Mouse (Mus musculus) embryonic facial prominence, embryonic 11.5 days (tissue): ENCODE measurements around the gene Retreg1. TPM values are rescaled to one million over a fixed set of nuclear protein-coding genes. Genes with fewer than 3 reads are reported as not detected.

ENCODE experiments used
- ATAC-seq: fragments of 200-750 bp; cut with Nextera tagmentation; replicated peaks from 2 replicates; pipeline ENCODE4 v1.8.0; 2017; ENCODE audit warnings: low read depth; ENCODE audit not compliant: insufficient number of reproducible peaks, low FRiP score, low TSS enrichment
- DNase-seq: peaks from one replicate; pipeline ENCODE4 v3.0.0-alpha.2; 2015; ENCODE audit warnings: low spot score
- H3K27ac ChIP-seq: fragments of 300-500 bp; sonication (generic); replicated peaks from 2 replicates; pipeline ENCODE4 v1.5.1; 2014; ENCODE audit warnings: mild to moderate bottlenecking, low read depth, low read length, control low read depth
- H3K27me3 ChIP-seq: fragments of 300-500 bp; sonication (generic); 2 replicates; pipeline ENCODE4 v1.6.1; 2014; ENCODE audit warnings: mild to moderate bottlenecking, low read length, moderate library complexity, mixed read lengths; ENCODE audit not compliant: control insufficient read depth, insufficient read depth
- H3K36me3 ChIP-seq: fragments of 300-500 bp; sonication (generic); replicated peaks from 2 replicates; pipeline ENCODE4 v1.6.1; 2014; ENCODE audit warnings: low read depth, mild to moderate bottlenecking, low read length, moderate library complexity, mixed read lengths; ENCODE audit not compliant: control insufficient read depth, insufficient read depth
- H3K4me1 ChIP-seq: fragments of 300-500 bp; sonication (generic); 2 replicates; pipeline ENCODE4 v1.6.1; 2014; ENCODE audit warnings: low read length, mixed read lengths; ENCODE audit not compliant: control insufficient read depth, insufficient read depth
- H3K4me2 ChIP-seq: fragments of 300-500 bp; sonication (generic); 2 replicates; pipeline ENCODE4 v1.6.1; 2014; ENCODE audit warnings: low read depth, mild to moderate bottlenecking, control low read depth, low read length, moderate library complexity
- H3K4me3 ChIP-seq: fragments of 300-500 bp; sonication (generic); 2 replicates; pipeline ENCODE4 v1.5.1; 2014; ENCODE audit warnings: low read depth, low read length, control low read depth
- H3K9ac ChIP-seq: fragments of 300-500 bp; sonication (generic); replicated peaks from 2 replicates; pipeline ENCODE4 v1.6.1; 2014; ENCODE audit warnings: mild to moderate bottlenecking, control low read depth, low read length
- H3K9me3 ChIP-seq: fragments of 300-500 bp; sonication (generic); replicated peaks from 2 replicates; pipeline ENCODE4 v1.6.1; 2016; ENCODE audit warnings: mild to moderate bottlenecking, low read length, inconsistent platforms, mixed read lengths; ENCODE audit not compliant: control insufficient read depth
- WGBS: fragments of 180-500 bp; shearing (Covaris S2); extraction: QIAGEN DNeasy Blood & Tissue Kit; methylation state at CpG from one replicate; pipeline ENCODE4 v1.1.7; 2014; 5-methylcytosine and 5-hydroxymethylcytosine counted together
- polyA plus RNA-seq: library from polyadenylated mRNA; unstranded; fragments of >200 nt; fragmentation: Nextera tagmentation; extraction: Ambion mirVana; gene quantifications from 2 replicates; pipeline ENCODE4 v1.2.1, GENCODE M21; 2014

The Retreg1 gene
- polyA plus RNA-seq, 1 experiment from 2014 or later: 5.1 TPM

GRCm38 (mm10) chr15:25872657-25873056, 29.7 kb downstream of the Retreg1 start:
- Histone ChIP-seq H3K4me1 (no peaks in the 10 kb centered on the region), H3K9me3 (no peaks in the 10 kb centered on the region), H3K36me3 (no peaks in the 10 kb centered on the region), H3K4me2 (no peak overlapping the region), H3K27me3 (no peaks in the 10 kb centered on the region), H3K9ac (no peak overlapping the region), H3K27ac (no peak overlapping the region), H3K4me3 (no peak overlapping the region)
- ATAC-seq (no peak), DNase-seq (no peak)
- WGBS: 80% methylated on average over 9 of the region's 9 CpGs

GRCm38 (mm10) chr15:25873536-25873935, 30.6 kb downstream of the Retreg1 start:
- DNase-seq (no peak), ATAC-seq (no peak)
- H3K4me2 ChIP-seq: no peak overlapping the region
- H3K4me1 ChIP-seq: no peaks in the 10 kb centered on the region
- H3K9me3 ChIP-seq: no peaks in the 10 kb centered on the region
- no peak overlapping the region for H3K9ac ChIP-seq
- H3K36me3 ChIP-seq: no peaks in the 10 kb centered on the region
- no peak overlapping the region for H3K4me3 ChIP-seq
- H3K27me3 ChIP-seq: no peaks in the 10 kb centered on the region
- WGBS: 76% methylated on average over 1 of the region's 1 CpGs
- H3K27ac ChIP-seq: no peak overlapping the region

- Histone ChIP-seq H3K36me3 (no peaks in the 10 kb centered on the region), H3K27me3 (no peaks in the 10 kb centered on the region), H3K27ac (no peak overlapping the region), H3K4me2 (no peak overlapping the region), H3K9me3 (no peaks in the 10 kb centered on the region), H3K4me3 (no peak overlapping the region), H3K9ac (no peak overlapping the region), H3K4me1 (no peaks in the 10 kb centered on the region)
- ATAC-seq (no peak), DNase-seq (no peak)
- 46% methylated on average over 15 of the region's 15 CpGs for WGBS
These were observed 33.7 kb downstream of the Retreg1 start for GRCm38 (mm10) chr15:25876601-25877161.

GRCm38 (mm10) chr15:25877798-25878197, 34.8 kb downstream of the Retreg1 start:
- no peaks in the 10 kb centered on the region for H3K27me3 ChIP-seq
- peak; percentile 20 for DNase-seq
- 40% methylated on average over 7 of the region's 7 CpGs for WGBS
- H3K4me2 ChIP-seq: no peak overlapping the region
- H3K4me3 ChIP-seq: no peak overlapping the region
- H3K9ac ChIP-seq: no peak overlapping the region
- H3K36me3 ChIP-seq: no peaks in the 10 kb centered on the region
- no peaks in the 10 kb centered on the region for H3K9me3 ChIP-seq
- H3K27ac ChIP-seq: no peak overlapping the region
- peak; percentile 44; the same call in 1 of the 2 replicates for ATAC-seq
- H3K4me1 ChIP-seq: no peaks in the 10 kb centered on the region

GRCm38 (mm10) chr15:25879229-25879628, 36.2 kb downstream of the Retreg1 start:
- Histone ChIP-seq H3K4me3 (no peak overlapping the region), H3K4me1 (no peaks in the 10 kb centered on the region), H3K9ac (no peak overlapping the region), H3K27me3 (no peaks in the 10 kb centered on the region), H3K4me2 (no peak overlapping the region), H3K9me3 (no peaks in the 10 kb centered on the region), H3K36me3 (no peaks in the 10 kb centered on the region), H3K27ac (no peak overlapping the region)
- no peak for ATAC-seq
- 78% methylated on average over 6 of the region's 6 CpGs for WGBS
- no peak for DNase-seq

GRCm38 (mm10) chr15:25880192-25880591, 37.2 kb downstream of the Retreg1 start:
- H3K9me3 ChIP-seq: no peaks in the 10 kb centered on the region
- no peaks in the 10 kb centered on the region for H3K36me3 ChIP-seq
- no peak for DNase-seq
- no peak overlapping the region for H3K4me2 ChIP-seq
- H3K27me3 ChIP-seq: no peaks in the 10 kb centered on the region
- no peak overlapping the region for H3K27ac ChIP-seq
- H3K4me1 ChIP-seq: no peaks in the 10 kb centered on the region
- WGBS: 85% methylated on average over 5 of the region's 5 CpGs
- H3K9ac ChIP-seq: no peak overlapping the region
- no peak for ATAC-seq
- no peak overlapping the region for H3K4me3 ChIP-seq

GRCm38 (mm10) chr15:25882002-25882401, 39.0 kb downstream of the Retreg1 start:
- no peaks in the 10 kb centered on the region for H3K4me1 ChIP-seq
- no peak overlapping the region for H3K4me3 ChIP-seq

GRCm38 (mm10) chr15:25884416-25884958, 41.5 kb downstream of the Retreg1 start:
- no peak overlapping the region for H3K9ac ChIP-seq
- H3K27ac ChIP-seq: no peak overlapping the region
- H3K4me1 ChIP-seq: no peaks in the 10 kb centered on the region
- WGBS: 83% methylated on average over 14 of the region's 14 CpGs
- H3K36me3 ChIP-seq: no peaks in the 10 kb centered on the region
- no peak for ATAC-seq
- no peaks in the 10 kb centered on the region for H3K27me3 ChIP-seq
- no peak overlapping the region for H3K4me3 ChIP-seq
- DNase-seq: no peak
- no peak overlapping the region for H3K4me2 ChIP-seq
- H3K9me3 ChIP-seq: no peaks in the 10 kb centered on the region

More at GRCm38 (mm10) chr15:25882002-25882401, 39.0 kb downstream of the Retreg1 start:
- no peaks in the 10 kb centered on the region for H3K27me3 ChIP-seq
- no peak for ATAC-seq
- H3K27ac ChIP-seq: no peak overlapping the region
- DNase-seq: no peak
- WGBS: 67% methylated on average over 4 of the region's 4 CpGs
- H3K9ac ChIP-seq: no peak overlapping the region
- H3K36me3 ChIP-seq: no peaks in the 10 kb centered on the region
- H3K4me2 ChIP-seq: no peak overlapping the region
- H3K9me3 ChIP-seq: no peaks in the 10 kb centered on the region
